Mouse (Mus musculus) natural killer cell, adult 2 months (primary cell): Measurements from ENCODE around the gene Dnah14.

ENCODE experiments used
- DNase-seq, 2 experiments: peaks; one replicate each; pipeline ENCODE4 v3.0.0; 2022; ENCODE audit warnings: low spot score in 2 of 2

The Dnah14 gene

GRCm38 (mm10) chr1:181576322-181576721, at the start of gene Dnah14:
Dnah14 (plus strand) TSS chr1:181576559.
- no peak for DNase-seq

- no peak for DNase-seq
These were observed 47.0 kb upstream of the Dnah14 start for GRCm38 (mm10) chr1:181529368-181529767.

DNA sequence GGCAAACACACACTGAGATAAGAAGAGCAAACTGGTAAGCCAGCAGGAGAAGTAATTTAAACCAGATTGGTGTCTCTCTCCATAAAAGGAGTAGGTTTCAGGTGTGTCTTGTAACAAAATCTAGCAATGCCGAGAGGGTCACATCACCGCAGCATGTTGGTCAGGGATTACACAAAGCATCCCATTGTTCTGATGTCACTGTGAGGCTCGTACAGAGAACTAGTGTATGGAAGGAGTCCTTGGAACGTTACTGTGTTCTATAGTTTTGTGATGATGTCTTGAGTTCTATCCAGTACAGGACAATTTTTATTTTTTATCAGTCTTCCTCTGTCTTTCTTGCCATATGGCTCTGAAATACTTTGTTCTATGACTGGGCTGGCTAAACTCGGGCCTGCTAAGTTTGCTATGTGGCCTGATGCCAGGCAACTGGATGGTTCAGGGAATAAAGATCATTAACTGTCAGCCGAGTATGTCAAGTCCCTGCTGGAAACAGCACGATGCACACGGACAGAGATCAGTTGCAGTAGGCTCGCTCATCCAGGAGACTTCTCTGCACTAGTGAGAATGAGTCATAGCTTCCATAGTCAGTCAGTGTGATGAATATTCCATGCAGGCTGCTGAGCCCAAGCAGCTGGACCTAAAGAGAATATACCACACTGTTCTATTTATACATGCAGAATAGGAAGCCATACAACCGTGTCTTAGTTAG, 41.0 kb upstream of the Dnah14 start:
- no peak for DNase-seq

GRCm38 (mm10) chr1:181537627-181538525, 38.5 kb upstream of the Dnah14 start:
- no peak for DNase-seq

DNA sequence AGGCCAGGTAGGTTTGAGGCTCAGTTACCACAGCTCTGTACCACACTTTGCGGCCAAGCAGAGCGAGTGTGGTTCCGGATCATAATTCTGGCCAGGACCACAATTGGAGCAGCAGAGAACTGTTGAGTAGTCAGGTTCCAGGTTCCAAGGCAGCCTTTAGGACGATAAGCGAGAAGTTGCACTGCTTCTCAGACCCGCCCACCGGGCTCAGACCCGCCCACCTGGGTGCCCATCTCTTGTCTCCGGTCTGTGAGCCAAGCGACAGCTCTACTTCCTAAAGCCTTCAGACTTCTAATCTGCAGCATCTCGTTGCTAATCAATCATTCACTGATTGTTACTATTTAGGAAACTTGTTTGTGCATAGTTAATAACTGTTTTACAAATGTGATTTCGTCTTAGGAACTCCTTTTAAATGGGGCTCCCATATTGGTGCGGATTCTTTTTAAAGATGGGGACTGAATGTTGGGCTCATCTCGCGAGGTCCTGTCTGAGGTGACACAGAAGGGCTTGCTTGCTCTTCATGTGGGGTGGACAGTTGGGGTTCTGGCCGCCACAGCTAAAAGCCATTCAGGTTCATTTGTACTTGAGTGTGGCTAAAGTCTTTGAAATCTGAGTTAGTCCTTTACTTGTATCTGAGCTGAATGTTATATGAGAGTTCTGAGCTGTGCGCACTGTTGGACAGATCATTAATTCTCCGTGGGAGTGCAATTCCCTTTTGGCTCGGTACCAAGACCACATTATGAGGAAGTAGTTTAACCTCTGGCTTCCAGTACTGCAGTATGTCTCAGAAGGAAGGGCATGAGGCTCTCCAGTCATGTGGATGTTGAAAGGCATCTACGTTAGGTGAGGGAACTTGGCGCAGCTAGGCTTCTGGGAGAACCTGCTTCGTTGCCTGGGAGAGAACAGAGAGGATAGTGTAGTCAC, 36.3 kb upstream of the Dnah14 start:
- DNase-seq, result no peak

- DNase-seq, result no peak
These were observed 32.5 kb upstream of the Dnah14 start for GRCm38 (mm10) chr1:181543711-181544383.

DNA sequence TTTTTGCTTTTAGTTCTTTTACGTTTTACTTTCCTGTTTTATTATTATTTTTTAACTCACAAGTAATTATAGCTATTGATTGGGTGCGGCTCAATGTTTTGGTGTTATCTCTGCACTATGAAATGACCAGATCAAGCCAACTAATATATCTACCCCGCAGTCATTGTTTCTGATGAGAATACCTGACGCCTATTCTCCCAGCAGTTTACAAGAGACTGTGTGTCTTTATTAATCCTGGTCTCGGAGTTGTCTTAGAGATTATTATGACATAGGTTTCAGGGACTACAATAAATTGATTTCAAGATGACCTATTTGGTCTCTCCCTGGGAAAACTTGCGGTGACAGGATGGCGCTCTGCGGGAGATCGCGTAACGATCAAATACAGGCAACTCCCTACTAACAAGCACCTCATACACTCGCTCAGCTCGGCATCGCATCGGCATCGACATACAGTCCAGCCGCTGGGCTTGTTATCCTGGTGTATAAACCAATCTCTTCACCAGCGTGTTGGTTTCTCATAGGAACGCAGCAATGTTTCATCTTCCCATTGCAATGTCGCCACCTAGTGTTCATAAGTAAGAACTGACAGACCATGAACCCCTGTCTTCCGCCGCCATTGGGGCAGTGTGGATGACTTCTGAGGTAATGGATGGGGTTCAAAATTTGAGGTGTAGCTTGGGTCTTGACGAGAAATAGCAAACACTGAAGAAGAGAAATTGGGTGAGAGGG, 31.2 kb upstream of the Dnah14 start:
- peak; percentile 47 to 54 for DNase-seq

GRCm38 (mm10) chr1:181549987-181550386, 26.4 kb upstream of the Dnah14 start:
- no peak for DNase-seq

- DNase-seq, result no peak
These were observed 25.5 kb upstream of the Dnah14 start for GRCm38 (mm10) chr1:181550826-181551225.

DNA sequence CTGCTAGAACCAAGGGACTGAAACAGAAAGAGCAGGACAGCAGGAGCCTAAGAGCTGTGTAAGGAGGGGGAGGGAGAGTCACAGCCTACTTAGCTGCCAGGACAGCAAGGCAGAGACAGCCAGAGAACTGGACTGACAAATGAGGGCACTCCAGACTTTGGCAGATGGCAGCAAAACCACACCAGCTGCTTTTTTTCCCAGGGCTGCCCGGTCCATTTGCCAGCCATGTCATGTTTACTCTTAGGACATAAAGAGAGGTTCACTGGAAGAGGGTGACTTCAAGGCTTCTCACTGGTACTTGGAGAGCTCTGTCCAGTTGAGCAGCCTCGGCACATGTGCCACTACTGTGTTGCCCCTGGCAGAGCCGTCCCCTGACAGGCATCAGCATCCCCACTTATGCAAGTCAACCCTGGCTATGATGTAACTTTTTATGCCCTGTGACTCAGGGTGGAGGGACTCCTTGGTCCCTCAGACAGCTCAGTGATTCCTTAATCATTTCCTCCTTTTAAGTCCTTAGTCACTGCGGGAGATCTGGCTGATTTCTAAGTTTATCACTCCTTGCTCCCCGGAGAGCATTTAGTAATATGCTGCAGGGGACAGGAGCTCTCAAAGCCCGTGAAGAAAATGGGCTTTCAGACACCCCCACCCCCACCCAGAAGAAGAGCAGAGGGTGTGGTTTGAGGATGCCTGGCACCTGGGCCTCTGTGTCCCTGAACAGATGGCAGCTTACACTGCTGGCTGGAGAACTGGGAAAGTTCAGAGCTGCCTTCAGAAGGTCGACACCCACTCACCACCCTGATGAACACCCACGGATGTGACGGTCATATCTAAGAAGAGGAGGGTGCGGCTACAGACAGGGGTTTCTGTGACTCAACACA, 23.6 kb upstream of the Dnah14 start:
- no peak for DNase-seq

DNA sequence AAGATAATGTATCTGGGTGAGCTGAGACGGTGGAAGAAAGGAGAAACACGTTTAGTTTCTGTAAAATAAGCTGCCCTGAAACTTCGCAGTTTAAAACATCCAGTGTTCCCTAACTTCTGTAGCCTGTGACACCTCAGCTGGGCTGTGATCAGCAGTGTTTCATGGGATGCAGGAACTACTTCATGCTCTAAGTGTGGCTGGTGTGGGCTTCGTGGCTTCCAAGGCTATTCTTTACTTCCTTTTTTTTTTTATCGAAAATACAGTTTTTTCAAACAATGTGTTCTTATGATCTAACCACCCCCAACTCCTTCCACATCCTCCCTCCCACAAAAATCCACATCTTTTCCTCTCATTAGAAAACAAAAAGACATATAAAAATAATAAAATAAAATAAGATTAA, 20.9 kb upstream of the Dnah14 start:
- no peak for DNase-seq

- no peak for DNase-seq
These were observed 16.7 kb upstream of the Dnah14 start for GRCm38 (mm10) chr1:181559655-181560054.

GRCm38 (mm10) chr1:181560325-181560724, 16.0 kb upstream of the Dnah14 start:
- no peak for DNase-seq

- no peak for DNase-seq
These were observed 15.2 kb upstream of the Dnah14 start for GRCm38 (mm10) chr1:181560896-181561767.

DNA sequence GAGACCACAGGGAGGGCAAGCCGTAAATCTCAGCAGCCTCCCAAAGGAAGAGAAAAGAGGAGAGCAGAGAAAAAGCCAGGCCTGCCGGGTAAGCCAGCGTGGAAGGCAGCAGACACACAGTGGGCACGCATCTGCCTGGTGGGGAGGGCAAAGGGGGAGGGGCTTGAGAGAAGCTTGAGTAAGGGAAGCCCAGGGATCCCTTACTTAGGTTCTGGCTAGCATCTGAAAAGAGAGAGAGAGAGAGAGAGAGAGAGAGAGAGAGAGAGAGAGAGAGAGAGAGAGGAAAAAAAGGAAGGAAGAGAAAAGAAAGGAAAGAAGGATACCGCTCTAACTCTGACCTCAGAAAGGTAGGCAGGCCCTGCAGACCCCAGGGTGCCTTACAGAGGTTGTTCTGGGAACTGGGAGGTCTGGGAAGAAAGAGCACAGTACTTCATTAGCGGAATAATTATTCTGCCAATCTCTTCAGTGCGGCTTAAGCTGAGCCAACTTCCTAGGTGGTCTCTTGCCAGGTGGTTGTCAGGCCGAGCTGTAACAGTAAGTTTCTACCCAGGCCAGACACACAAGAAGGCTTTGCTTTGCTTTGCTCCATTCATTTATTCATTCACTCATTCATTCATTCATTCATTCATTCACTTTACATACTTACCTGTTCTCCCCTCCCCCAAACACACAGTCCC, 14.5 kb upstream of the Dnah14 start:
- DNase-seq, result no peak

GRCm38 (mm10) chr1:181569447-181569846, 6.9 kb upstream of the Dnah14 start:
- DNase-seq, result no peak

- no peak for DNase-seq
These were observed 6.8 kb downstream of the Dnah14 start for GRCm38 (mm10) chr1:181583152-181583551.

DNA sequence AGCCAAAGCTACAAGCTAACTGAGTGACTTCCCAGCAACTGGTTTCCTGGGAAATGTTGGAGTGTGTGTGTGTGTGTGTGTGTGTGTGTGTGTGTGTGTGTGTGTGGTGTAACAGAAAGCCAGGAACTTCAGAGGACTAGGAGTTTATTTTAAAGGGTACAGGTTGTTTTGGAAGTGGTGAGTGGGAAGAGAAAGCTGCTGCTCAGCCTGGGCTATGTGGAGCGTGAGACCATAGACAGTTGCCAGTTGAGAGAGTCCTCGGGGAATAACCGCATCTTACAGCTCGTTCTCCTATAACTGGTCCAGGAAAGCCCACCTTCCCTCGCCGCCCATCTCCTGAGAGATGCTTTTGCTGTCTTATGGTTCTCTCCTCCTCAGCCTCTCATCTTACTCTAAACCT, 12.8 kb downstream of the Dnah14 start:
- no peak for DNase-seq
